Mouse (Mus musculus) thymus, postnatal 4 days (tissue): ENCODE measurements around the gene Cst6.
"Not testable (repeated sequence)": the region's sequence is repeated elsewhere in the genome, so short reads cannot be mapped to it uniquely, and the experiment has no call there.

Source experiments
- DNase-seq: peaks from one replicate; pipeline ENCODE4 v3.0.0; 2021

Cst6 gene

DNA sequence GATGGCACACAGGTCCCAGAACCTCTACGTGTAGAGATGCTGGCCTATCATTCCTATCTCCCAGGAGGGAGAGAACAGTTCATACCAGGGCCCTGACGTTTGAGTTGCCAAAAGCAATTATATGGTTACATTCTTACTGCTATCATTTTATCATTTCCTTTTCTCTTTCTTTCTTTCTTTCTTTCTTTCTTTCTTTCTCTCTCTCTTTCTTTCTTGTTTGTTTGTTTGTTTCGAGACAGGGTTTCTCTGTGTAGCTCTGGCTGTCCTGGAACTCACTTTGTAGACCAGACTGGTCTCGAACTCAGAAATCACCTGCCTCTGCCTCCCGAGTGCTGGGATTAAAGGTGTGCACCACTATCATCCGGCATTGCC is at the start of gene Cst6:
Gene Cst6, minus strand, starts transcription at position 73 of the 372 bp plus-strand sequence.
- DNase-seq, result not testable (repeated sequence)

DNA sequence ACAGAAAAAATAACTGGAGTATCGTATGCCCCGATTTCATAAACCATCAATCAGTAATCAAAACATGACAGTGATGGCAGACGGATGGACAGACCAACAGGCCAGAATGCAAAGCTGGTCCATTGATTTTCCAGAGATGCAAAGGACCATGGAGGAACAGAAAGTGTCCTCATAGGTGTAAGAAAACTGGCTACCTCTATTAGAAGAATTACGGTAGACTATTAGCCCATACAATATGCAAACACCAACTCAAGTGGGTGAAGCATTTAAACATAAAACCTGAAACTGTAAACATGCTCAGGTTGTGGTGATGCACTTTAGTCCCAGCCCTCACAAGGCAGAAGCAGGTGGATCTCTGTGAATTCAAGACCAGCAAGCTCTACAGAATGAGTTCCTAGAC is 46.0 kb upstream of the Cst6 start:
- DNase-seq, result no peak

DNA sequence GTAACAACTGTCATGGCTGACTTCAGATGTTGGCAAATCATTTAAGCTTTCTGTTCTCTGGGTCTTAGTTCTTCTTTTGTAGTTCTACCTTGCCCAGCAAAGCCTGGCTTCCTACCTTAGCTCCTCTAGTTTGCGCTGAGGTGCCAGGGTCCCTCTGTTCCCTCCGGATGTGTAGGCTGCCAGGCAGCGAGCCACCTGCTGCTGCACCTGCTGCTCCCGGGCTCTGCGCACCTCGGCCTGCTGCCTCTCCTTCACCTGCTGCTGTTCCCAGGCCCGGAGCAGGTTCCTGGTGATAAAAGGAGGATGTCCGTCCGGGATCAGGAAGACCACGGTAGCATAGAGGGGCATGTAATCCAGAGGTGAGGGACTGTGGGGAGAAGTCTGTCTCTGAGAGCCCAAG is 44.8 kb upstream of the Cst6 start:
- DNase-seq, result no peak

DNA sequence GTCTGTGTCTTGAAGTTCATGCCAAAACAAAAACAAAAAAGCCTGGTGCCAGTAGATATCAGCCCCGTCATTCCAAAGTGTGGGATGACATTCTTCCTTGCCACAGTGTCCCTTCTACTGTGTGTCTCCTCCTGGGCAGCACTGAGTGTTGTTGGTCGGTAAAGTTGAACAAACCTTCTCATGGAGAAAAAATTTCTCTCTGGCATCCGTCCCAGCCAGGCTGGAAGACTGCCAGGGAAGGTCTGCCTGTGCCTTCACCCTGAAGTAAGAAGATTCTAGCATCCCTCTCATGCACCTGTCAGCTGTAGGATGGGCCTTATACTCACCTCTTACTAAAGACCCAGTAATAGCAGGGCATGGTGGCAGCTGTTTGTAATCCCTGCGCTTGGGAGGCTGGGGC is 43.5 kb upstream of the Cst6 start:
- DNase-seq, result no peak

DNA sequence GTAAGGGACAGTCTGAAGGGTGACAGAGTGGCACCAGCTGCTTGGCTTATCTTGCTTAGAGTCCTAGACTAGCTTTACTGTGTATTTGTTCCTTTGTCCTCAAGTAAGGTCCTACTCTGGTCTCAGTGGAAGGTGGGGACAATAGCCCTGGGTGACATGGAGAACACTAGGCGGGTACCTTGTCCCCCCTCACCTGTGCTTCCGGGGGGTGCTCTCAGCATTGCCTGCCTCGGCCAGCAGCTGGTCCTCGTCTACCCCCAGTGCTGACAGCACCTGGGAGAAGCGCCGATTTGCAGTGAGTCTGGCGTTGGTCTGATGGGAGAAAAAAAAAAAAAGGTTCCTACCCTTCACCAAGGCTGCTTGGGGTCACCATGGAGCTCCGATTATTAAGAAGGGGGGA is 41.0 kb upstream of the Cst6 start:
- DNase-seq, result peak; percentile 61

DNA sequence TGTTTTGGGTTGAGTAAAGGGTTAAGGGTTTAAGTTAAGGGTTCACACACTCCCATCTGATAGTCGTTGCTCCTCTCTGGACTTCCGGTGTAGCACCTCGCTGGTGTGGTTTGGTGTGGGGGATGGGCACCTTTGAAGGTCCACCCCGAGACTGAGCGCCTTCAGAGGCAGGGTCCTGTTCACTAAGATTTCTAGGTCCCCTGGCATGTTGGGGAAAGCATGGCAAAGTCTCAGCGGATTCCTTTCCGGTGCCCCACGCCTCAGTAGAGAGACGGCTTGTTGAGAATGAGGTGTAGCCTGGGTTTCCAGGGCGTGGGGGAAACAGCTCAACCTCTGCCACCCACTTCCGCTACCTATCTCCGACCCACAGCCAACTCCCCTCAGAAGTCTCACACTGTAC is 40.3 kb upstream of the Cst6 start:
- DNase-seq, result peak; percentile 81

DNA sequence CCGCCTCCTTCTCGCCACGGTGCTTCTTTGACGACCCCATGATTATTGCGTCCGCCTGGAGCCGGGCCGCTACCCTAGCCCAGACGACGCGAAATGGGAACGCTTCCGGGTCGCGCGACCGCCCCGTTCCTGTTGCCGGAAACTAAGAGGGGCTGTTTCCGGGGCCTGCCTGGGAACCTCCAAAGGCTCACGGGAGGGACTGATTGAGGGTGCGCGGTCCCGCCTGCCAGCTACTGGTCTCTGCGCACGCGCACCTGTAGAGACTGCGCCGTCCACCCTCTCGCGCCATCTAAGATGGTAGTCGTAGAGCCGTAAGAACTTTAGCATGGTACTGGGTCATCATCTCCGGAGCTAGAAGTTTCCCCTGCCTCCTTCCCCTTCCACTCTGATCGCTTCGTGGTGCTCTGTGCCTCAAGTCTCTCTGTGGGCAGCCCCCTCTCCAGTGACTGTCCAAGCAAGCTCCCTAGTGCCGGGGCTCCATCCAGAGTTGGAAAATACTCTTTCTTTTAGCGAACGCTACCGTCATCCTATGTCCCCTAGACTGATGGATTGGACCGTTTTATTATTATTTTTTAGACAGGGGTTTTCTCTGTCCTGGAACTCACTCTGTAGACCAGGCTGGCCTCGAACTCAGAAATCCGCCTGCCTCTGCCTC is 39.3 kb upstream of the Cst6 start, which contains the start of gene Sart1:
Gene Sart1, minus strand, starts transcription at position 116 of the 655 bp plus-strand sequence.
- peak; percentile 94 for DNase-seq

DNA sequence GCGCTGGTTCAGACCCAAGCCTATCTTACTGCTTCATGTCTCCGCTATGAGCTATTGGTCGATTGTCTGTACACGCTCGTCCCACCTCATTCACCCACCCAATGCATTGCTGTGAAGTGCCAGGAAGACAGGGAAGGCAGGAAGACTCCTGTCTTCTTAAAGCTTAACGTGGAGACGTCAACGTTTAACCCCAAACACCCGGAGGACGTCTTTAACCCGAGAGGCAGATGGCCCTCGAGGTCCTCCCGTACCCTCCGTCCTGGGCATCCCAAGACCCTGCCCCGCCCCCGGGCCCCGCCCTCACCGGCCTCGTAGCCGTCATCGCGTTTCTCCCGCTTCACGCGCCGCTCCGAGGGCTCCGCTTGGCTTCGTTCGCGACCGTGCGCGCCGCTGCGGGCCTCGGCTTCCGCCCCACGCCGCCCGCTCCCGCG is 38.7 kb upstream of the Cst6 start:
- peak; percentile 73 for DNase-seq

DNA sequence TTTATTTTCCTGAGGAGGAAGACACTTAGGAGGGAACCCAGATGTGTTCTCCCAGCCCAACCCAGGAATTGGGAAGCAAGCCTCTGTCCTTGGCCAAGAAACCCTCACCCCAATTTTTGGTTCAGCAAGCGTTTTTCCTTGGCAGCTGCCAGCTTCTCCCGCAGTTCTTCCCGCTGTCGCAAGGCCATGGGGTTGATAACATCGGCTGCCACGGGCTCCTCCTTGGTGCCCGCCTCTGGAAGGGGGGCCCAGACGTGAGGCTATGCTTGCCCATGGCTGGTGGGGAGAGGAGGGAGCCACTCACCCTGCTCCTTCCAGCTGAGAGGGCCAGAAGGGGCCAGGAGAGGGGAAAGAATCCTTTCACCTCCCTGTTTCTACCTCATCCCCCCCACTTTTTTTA is 35.3 kb upstream of the Cst6 start:
- DNase-seq, result no peak

DNA sequence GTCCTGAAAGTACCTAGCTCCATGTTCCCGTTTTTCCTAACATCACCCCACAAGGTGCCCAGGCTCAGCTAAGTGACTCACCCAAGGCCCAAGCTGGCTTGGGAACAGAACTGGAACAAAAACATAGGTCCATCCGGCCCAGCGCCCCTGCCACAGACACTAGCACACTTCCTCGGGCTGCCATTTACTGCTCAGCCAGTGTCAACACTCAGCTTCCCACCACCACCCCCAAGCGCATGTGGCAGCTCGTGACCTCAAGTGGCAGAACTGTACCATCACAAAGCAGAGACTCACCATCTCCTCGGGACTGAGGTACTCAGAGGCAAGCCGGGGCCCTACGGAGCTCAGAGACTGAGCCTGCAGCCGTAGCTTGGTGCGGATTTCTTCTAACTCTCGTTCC is 34.0 kb upstream of the Cst6 start:
- no peak for DNase-seq

DNA sequence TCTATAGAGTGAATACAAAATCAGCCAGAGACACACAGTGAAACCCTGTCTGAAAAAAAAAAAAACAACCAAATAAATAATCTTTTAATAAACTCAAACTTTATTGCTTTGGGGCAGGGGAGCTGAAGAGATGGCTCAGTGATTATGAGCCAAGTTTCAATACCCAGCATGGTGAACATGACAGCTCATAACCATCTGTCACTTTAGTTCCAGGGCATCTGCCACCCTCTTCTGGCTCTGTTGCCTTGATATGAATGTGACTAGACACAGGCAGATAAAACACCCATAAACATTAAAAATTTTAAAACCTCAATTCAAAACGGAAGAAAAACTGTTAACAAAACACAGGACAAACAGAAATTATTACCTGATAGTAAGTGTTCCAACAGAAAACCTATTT is 28.1 kb upstream of the Cst6 start:
- no peak for DNase-seq

DNA sequence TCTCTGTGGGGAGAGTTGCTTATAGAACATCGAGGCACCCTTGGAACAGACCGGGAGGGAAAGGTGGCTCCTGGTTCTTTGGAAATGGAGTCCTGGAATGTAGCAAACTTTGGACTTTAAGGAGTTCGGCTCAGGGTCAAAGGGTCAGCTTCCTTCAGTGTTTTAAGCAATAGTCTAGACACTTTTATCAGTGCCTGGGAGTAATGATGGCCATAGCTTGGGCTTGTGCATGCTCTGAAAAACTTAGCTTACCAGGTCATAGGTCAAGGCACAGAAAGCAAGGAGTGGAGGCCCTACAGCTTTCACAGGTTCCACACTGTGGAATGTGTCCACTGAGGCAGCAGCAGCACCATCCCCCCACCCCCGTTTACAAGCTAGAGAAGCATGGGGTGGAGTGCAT is 25.4 kb upstream of the Cst6 start:
- no peak for DNase-seq

DNA sequence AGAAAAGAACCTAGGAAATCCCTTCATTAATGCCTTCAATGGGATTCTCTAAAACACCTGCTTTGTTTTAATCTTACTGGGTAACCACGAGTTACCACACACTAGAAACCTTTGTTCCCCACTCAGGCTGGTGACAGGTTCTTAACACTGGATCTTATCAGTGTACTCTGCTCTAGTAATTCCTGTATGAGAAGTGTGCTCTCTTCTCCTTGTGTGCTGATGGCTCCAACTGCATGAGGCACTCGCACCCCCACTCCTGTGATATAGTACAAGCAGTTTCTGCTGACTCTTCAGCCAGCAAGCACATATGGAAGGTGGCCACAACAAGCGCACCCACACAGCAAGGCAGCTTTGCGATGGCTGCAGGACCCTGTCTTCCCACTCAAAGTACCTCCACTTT is 24.8 kb upstream of the Cst6 start:
- no peak for DNase-seq

DNA sequence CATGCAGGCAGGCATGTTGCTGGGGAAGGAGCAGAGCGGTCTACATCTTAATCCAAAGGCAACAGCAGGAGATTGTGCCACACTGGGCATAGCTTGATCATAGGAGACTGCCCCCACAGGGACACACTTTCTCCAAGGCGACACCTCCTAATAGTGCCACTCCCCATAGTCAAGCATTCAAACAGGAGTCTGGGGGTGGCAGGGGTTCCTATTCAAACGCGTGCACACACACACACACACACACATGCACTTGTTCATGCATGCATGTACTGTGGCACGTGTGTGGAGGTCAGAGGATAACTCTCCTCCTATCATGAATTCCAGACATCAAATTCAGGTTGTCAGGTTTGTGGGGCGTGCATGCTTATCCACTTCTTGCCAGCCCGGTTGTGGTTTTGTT is 23.4 kb upstream of the Cst6 start:
- DNase-seq, result no peak

DNA sequence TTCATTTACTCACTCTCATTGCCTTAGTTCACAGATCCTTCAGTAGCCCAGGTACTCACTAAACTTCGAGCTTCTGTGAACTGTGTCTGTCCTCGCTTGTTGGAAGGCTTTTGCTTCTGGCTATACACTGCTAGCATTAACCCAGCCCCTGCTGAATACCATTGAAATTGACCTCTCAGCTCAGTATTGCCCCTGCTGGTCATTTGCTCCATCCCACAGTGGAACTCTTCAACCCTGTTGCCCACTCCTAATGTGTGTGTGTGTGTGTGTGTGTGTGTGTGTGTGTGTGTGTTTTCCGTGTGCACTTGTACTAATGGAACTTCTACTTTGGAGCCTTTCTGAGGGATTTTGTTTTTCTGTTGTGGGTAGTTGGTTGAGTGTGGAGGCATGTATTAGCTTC is 21.6 kb upstream of the Cst6 start:
- DNase-seq, result no peak

DNA sequence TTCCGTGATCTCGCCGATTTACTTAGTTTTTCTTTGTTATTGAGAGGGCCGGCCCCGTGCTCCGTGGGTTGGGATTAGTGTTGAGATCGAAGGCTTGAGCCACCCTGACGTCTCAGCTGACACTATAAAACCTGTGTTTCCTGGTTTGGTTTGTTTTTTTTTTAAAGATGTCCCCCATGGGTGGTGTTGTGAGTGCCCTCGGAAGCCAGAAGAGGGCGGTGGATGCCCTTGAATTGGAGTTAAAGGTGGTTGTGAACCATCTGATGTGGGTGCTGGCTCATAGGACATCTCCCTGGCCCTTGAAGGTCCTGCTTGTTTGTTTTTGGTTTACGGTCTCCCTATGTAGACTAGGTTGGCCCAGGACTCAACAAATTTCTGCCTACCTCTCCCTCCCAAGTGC is 18.1 kb upstream of the Cst6 start:
- DNase-seq, result peak; percentile 44

DNA sequence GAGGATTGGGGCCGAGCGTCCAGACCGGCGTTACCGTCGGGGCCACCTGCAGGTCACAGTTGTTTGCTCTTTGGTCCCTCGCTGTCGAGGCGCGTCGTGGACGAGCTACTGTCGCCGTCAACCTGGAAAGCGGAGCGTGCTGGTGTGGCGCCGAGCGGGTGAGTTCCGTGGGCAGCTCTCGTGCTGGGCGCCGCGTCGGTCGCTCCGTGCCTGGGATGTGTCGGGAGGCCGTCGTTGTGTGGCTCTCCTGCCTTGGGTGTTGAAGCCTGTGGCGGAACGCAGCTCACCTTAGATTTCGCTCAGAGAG is 17.6 kb upstream of the Cst6 start, which contains the start of gene Banf1:
Gene Banf1, minus strand, starts transcription at position 116 of the 307 bp plus-strand sequence.
- DNase-seq, result no peak

DNA sequence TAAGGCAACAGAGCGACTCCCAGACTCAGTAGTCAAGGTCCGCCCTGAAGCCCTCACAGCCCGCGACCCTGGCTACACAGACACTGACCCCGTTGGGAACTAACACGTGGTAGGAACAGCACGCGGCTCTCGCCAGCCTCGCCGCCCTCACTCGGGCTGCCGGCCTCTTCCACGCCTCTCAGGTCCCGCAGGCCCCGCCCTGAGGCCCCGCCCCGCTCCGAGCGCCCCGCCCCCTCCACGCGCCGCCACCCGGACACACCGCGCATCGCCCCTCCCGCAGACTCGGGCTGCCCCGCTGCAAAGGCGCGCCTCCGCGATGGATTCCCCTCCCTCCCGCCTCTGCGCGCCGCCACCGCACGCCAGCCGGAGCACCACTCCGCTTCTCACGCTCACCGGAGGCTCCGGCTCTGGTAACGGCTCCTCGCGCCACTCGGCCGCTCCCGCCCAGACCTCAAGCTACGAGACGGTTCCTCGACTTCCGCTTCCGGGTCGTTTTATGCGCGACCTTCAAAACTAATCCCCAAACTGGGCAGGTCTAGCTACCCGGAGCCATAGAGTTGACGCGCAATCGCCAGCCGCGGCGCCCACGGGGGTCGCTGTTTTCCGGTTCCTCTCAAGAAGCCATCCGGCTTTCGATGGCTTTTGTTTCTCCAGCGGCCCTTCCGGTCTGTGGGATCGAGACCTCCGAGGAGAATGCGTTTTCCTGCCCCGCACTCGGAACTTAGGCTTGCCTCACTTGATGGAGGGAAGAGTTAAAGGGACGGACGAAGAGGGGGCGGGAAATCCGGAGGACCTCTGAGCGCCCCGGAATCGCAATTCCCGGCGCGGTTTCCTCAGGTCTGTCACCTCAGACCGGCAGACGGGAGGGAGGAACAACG is 17.0 kb upstream of the Cst6 start, which contains the start of gene Eif1ad:
Gene Eif1ad, plus strand, starts transcription at position 567 of the 878 bp plus-strand sequence.
- peak; percentile 94 for DNase-seq

DNA sequence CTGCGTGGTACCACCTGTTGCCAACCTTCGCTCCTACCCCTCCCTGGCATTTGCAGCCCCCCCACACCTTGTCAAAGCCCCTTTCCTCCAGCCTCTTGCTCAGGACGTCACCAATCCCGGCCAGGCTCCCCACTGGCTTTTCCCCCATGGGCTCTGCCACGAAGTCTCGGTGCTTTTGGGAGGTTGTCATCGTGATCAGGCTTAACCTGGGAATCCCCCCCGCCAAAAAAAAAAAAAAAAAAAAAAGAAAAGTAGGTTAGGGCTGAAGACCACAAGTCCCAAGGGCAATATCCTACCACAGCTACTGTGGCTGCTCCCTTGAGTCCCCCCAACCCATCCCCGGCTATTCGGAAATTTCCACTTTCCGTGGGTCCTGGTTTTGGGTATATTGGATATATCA is 16.4 kb upstream of the Cst6 start:
- DNase-seq, result peak; percentile 25

DNA sequence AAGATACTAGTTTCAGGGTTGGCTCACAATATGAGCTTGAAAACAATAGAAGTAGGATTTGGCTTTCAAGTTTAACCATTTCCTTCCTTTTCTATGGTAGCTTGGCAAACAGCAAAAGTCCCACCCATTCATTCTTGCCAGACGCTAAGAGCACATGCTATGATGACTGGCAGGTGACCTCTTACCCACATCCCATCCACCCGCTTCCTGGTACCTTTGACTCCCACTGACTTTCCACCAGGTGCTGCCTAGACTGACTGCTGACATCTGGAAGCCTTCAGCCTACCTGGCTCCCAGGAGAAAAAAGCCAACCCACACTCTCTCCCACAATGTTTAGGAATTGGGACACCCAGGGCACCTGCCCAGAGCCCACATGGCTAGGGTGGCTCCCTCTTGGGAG is 14.8 kb upstream of the Cst6 start:
- no peak for DNase-seq

DNA sequence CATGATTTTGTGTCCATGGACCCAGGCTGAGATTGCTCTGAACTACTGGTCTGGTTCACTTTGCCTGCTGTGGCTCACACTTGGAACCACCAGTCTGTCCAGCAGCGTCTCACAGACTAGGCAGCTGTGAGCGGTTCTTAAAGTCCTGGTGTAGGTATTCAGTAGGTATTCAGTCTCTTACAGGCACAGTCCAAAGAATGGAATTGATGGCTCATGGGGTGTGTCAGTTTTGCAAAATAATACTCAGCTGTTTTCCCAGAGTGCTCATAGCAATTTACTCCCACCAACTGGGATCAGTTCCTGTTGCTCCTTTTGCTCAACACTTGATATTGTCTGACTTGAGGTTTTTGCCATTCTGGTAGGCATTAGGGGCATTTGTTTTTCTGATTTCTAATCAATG is 12.8 kb upstream of the Cst6 start:
- DNase-seq, result no peak

DNA sequence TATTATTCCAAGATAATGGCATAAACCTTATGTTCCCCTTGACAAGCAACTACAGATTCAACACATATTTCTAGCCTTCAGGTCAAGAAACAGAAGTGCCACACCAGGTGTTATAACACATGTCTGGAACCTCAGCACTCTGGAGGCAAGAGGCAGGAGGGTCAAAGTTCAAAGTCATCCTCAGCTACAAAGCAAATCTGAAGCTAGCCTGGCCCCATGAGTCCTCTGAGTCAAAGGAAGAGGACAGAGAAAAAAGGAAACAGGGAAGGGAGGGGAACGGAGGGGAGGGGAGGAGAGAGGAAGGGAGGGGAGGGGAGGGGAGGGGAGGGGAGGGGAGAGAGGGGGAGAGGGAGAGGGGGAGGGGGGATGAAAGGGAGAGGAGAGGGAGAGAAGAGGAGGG is 6.7 kb upstream of the Cst6 start:
- DNase-seq, result no peak

DNA sequence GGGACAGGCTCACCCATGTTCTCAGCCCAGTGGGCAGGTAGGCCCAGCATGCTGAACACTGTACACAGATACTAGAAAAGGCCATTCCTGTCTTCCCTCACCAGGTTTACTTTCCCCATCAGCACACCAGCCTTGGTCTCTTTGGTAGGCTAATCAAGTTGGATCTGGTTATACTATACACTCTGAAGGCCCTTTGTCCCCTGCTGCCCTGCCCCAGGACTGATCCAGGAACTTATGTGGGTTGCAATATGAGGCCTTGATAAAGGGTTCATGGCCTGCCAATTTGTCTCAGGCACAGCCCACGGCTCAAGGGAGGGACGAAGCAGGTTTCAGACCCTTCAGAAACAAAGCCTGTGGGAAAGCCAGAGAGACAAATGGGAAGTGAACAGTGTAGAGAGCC is 4.2 kb upstream of the Cst6 start:
- DNase-seq, result no peak
